Mouse (Mus musculus): ENCODE measurements at regions not wholly inside any gene's neighbourhood (a gene's known extent, or its start where the extent isn't known, plus 50 kb on each side); places are given as distances from the start of the nearest gene placed in this dataset.

DNA sequence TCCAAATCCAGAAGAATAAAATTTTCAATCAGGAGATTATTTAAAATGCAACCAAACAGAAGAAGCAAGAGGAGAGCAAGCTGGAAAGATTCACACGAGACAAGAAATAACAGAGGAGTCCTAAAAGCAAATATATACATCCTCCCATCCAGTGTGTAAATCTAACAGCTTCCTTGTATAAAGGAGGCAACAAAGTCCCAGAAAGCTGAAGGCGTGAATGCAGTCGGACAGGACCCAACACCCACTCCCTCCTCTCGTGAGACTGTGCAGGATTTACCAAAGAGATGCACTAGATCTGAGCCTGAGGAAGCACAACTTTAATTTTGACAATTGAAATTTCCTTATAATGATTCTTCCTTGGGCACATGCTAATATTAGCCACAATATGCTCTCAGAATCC lies 103.0 kb upstream of the Dcn start:
- no peak for DNase-seq (ENCODE audit: low read depth, low spot score)

DNA sequence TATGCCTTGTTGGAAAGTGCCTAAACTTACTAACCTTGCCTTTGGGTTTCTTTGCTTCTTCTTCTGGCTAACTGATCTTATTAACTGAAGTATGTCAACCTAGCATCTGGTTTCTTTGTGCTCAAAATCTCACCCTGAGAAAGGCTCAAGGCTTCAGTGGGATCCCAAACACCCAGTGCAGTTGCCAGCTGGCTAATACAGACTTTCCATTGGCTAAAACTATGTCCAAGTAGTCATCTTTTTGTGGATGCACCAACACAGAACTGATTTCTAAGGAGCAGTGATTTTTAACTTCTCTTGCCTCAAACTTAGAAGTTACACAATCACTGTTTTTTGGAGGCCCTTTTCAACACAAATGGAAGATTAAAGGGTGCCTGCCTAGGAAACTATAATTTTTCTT lies 97.8 kb upstream of the Dcn start:
- no peak for DNase-seq (ENCODE audit: low read depth, low spot score)

DNA sequence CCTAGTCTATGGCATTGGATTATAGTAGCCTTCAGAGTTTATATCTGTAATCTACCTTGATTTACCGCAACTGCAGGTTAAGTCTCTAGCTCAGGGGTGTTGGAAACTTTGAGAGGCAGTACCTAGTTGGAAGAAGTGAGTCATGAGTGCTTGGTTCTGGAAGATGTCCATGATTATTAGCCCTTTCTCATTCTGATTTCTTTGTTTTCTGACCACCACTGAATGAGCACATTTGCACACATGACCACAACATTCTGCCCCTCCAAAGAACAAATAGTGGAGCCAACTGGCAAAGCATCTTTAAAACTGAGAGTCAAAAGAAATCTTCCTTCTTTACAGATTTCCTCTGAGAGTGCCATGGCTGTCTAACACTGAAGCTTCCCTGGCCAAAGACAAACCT lies 95.5 kb upstream of the Dcn start:
- DNase-seq (ENCODE audit: low read depth, low spot score) = no peak

- no peak for DNase-seq (ENCODE audit: low read depth, low spot score)
These were observed 92.1 kb upstream of the Dcn start for GRCm38 (mm10) chr10:97387196-97387876.

- DNase-seq (ENCODE audit: low read depth, low spot score) = no peak
These were observed 89.5 kb upstream of the Dcn start for GRCm38 (mm10) chr10:97389647-97390590.

DNA sequence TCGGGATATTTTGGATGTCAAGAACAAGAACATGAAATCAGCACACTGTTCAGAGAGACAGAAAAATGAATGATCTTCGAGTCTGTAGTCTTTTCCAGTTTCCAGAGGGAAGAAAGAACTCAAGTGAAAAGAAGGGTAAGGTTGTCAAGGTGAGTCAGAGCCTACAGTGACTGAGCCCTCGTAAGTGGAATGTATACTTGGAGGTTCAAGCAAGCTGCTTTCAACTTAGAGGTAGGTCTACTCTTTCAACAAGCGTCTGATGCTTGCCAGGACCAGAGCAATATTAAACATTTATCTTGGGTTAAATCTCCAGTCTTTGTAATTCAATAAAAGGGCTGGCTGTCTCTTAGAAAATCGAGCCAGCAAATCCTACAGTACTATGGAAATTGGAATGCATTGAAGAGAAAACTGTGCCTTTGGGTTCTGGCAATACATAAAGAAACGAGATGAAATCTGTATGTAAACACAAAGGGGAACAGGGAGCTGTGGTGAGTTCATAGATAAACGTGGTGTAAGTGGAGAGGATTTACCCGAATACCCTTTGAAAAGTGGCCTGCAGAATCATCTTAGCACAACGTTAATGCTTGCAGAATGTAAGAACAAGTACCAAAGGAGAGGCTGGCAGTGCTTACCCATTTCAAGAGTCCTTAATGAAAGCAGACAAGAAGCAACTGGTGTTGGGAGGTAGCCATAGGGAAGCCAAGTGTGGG lies 82.2 kb upstream of the Dcn start:
- no peak for DNase-seq (ENCODE audit: low read depth, low spot score)

- no peak for DNase-seq (ENCODE audit: low read depth, low spot score)
These were observed 81.5 kb upstream of the Dcn start for GRCm38 (mm10) chr10:97397896-97398295.

DNA sequence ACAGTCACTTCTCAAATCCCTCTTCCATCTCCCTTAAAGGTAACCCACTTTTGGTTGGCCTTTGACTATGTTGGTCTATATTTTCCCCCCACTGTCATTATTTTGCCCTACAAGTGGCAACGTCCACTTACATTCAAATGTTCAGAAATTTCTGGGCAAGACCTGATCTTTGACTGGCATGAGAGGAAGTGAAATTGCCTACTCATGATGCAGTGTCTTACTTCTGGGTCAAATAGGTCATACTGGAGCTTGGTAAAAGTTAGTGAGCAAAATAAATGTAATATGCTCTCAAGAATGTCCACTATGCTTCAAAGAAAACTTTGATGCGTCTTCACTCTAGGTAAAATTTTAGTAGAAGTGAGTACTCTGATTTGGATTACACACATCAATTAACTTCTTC lies 76.9 kb upstream of the Dcn start:
- DNase-seq (ENCODE audit: low read depth, low spot score) = no peak

DNA sequence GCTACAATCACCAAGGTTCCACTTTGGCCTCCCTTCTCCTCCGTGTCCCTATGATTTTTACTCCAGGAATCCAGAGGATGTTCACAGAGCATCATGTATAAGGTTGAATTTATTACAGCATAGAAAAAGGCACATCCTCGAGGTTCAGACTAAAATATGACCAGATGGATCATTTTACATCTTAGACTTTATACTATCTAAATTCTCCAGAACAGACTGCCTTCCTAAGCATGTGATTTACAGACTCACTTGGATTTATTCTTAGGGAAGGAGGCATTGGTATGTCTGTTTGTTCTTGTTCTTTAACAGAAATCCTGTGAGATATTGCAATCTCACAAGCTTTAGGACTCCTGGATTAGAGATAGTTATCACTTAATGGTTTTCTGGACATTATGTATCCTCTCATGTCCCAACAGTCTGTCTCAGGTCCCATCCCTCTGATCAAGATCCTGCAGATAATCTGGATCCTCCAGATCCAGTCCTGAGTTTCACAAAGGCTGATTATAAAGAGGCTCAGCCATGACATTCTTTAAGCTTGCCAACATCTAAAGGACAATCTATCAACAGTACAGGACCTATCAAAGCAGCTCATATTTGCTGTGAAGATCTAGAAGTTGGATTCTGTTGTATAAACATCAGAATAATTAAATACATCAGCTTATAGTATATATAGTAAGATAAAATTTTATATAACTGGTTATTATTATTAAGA lies 75.2 kb upstream of the Dcn start:
- no peak for DNase-seq (ENCODE audit: low read depth, low spot score)

- no peak for DNase-seq (ENCODE audit: low read depth, low spot score)
These were observed 70.2 kb upstream of the Dcn start for GRCm38 (mm10) chr10:97409181-97409581.

- DNase-seq (ENCODE audit: low read depth, low spot score) = no peak
These were observed 69.5 kb upstream of the Dcn start for GRCm38 (mm10) chr10:97409909-97410308.

DNA sequence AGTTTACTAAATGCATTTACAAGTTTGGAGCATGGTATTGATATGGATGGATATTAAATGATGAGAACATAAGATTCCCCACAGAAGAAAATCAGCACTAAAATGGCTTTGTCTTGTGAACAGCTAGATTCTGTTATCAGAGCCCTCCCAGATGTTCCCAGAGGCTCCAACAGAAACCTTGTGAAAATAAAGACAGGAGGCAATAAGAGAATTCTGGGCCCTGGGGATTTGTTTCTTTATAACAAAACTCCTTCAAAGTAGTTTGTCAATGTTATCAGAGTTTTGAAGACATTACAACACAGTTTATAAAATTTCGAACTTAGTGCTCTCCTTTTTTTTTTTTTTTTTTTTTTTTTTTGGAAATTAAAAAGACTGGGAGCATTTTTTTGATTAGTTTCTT lies 56.8 kb upstream of the Dcn start:
- no peak for DNase-seq (ENCODE audit: low read depth, low spot score)

DNA sequence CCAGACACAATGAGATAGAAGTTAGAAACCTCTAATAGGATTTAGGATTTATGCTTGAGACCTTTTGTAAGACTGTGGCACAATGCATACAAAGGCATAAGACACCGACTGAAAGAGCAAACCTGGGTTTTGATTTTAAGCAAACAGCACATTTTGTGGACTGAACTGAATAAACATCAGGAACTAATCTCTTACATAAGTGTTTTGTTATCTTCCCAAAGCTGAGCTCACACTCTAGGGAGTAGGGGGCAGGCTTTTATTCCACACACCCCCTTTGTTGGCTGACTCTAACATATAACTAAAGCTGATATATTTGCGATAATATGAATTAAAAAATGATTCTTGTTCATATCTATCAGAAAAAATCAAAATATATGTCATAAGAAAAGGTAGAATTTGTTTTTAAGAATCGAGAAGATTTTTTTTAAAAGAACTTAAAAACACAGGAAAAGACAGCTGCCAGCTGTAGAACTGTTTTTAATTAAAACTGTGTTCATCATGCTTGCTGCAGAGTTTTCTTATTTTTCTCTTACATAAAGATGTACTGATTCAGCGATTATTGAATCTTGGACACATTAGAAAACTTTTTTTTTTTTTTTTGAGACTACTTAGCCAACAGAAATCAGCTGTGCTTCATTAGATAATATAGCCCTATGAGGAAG lies 56.2 kb upstream of the Dcn start:
- no peak for DNase-seq (ENCODE audit: low read depth, low spot score)
